Mouse (Mus musculus): Measurements from ENCODE around the gene S1pr2. TPM values are rescaled to one million over a fixed set of nuclear protein-coding genes. Genes with fewer than 3 reads are reported as not detected.

Gene S1pr2
- total RNA-seq, 2 experiments from 2014 or later, result 4.5 to 7.8 TPM

- intact Hi-C loops (cut with DNase I; ENCODE audit: low total_unique reads), result no loop called here
- peak; percentile 18 for DNase-seq
These were observed 33.2 kb downstream of the S1pr2 start for GRCm38 (mm10) chr9:20943396-20943795.

GRCm38 (mm10) chr9:20923258-20923657 is 53.3 kb downstream of the S1pr2 start:
- DNase-seq, result no peak
- intact Hi-C loops (cut with DNase I; ENCODE audit: low total_unique reads), result no loop called here

- intact Hi-C loops (cut with DNase I; ENCODE audit: low total_unique reads), result loop anchor here (5.0 kb wide), 1 partner anchor 41 kb away; the partner anchor contains the start of gene Dnmt1
- DNase-seq, result no peak
These were observed 60.4 kb downstream of the S1pr2 start for GRCm38 (mm10) chr9:20916160-20916559.

Small RNA genes lying within 50 kb of the gene (microRNA-seq; reads per million reads assigned to microRNA genes)
- 0 reads per million in 2 experiments for gene Mir7081

Other genes with a start within 250 kb of the S1pr2 start
- under 1 TPM in 1 of 2 experiments, not detected in 1; 0.29 TPM for gene Olfm2, start 230.4 kb downstream of the S1pr2 start, total RNA-seq (2021)
- gene Col5a3, start 161.7 kb downstream of the S1pr2 start, total RNA-seq (2021), result 10 to 100 TPM; 55.2 to 69.0 TPM
- under 1 TPM in 1 of 2 experiments, not detected in 1; 0.22 TPM for gene Rdh8, start 158.3 kb downstream of the S1pr2 start, total RNA-seq (2021)
- 1 to 10 TPM; 3.3 to 3.4 TPM for gene A230050P20Rik, start 108.1 kb downstream of the S1pr2 start, total RNA-seq (2021)
- 1 to 10 TPM; 3.5 to 4.1 TPM for gene Angptl6, start 97.1 kb downstream of the S1pr2 start, total RNA-seq (2021)
- 10 to 100 TPM in 1 of 2 experiments, 1 to 10 TPM in 1; 9.7 to 11.9 TPM for gene Ppan, start 88.6 kb downstream of the S1pr2 start, total RNA-seq (2021)
- 100 to 1,000 TPM; 105 to 114 TPM for gene Eif3g, start 78.2 kb downstream of the S1pr2 start, total RNA-seq (2021)
- 10 to 100 TPM; 11.6 to 12.8 TPM for gene Dnmt1, start 16.9 kb downstream of the S1pr2 start, total RNA-seq (2021)
- 10 to 100 TPM; 50.8 to 54.9 TPM for gene Mrpl4, start 26.0 kb upstream of the S1pr2 start, total RNA-seq (2021)
- 1 to 10 TPM; 3.1 to 3.4 TPM for gene Icam1, start 39.2 kb upstream of the S1pr2 start, total RNA-seq (2021)
- under 1 TPM; 0.29 to 0.43 TPM for gene Icam4, start 52.6 kb upstream of the S1pr2 start, total RNA-seq (2021)
- gene Icam5, start 55.3 kb upstream of the S1pr2 start, total RNA-seq (2021), result under 1 TPM; 0.07 to 0.10 TPM
- gene Zglp1, start 90.3 kb upstream of the S1pr2 start, total RNA-seq (2021), result not detected
- gene Gm49373, start 96.3 kb upstream of the S1pr2 start, total RNA-seq (2021), result under 1 TPM in 1 of 2 experiments, not detected in 1; 0.13 TPM
- 10 to 100 TPM; 25.5 to 26.5 TPM for gene Fdx1l, start 96.8 kb upstream of the S1pr2 start, total RNA-seq (2021)
- gene Gm38431, start 115.2 kb upstream of the S1pr2 start, total RNA-seq (2021), result 1 to 10 TPM in 1 of 2 experiments, under 1 TPM in 1; 0.92 to 1.1 TPM
- 10 to 100 TPM; 16.2 to 19.6 TPM for gene Raver1, start 115.2 kb upstream of the S1pr2 start, total RNA-seq (2021)
- 1 to 10 TPM; 4.9 to 5.3 TPM for gene Tyk2, start 154.5 kb upstream of the S1pr2 start, total RNA-seq (2021)
- 100 to 1,000 TPM; 138 to 139 TPM for gene Cdc37, start 173.2 kb upstream of the S1pr2 start, total RNA-seq (2021)
- 10 to 100 TPM; 26.1 to 27.1 TPM for gene Pde4a, start 188.9 kb upstream of the S1pr2 start, total RNA-seq (2021)